ENCODE assay signal across 11 mouse cellular contexts in the genomic region with DNA sequence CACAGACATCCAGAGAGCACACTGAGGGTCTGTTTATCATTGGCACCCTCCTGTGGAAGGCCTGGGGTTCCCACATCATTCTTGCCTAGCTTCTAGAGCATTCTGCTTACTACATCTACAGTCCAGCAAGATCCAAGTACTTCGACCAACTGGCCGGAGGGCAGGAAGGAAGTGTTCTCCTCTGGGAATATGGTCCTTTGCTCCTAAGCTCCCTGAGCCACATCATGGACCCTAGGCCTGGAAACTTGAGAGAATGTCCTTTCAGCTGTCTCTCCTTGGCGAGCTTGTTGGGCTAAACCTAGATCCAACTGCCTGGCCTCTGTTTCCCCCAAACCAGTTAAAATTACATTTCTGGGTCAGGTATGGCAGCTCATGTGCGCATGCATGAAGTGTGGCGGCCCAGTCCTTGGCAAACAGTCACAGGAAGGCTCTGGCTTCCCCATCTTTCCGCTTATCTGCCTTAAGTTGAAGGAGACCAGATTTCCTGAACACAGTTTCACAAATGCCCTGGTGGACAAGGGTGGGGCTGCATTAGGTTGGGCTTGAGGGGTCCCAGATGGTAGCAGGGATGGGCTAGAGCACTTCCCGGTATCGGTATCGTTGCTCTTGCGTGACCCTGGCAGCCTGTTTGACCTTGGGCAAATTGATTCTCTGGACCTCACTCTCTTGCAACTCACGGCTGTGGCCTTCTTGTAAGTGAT. TPM values are rescaled to one million over a fixed set of nuclear protein-coding genes. Genes with fewer than 3 reads are reported as not detected.
A peak's percentile ranks its signal among the peaks of the same experiment; 100 is the strongest.
DNase-seq lines count a peak whose midpoint lies in the region; ATAC-seq and TF ChIP-seq lines count a peak whose summit lies in the region.
"Had no signal": no experiment of that assay in that cellular context is flagged by ENCODE, and none has a peak within 500 bp of the region (broad histone marks: within the 10 kb centered on the region; RNA-seq: fewer than 3 reads in every experiment).

No protein-coding gene starts in this region.

- peaks cover 9% of the 10 kb centered on the region; the same call in 1 of the 2 replicates for H3K4me1 ChIP-seq in lung, postnatal 0 days (ENCODE audit: insufficient read depth, low read depth, low read length)
- H3K4me1 ChIP-seq in heart, postnatal 0 days (ENCODE audit: control insufficient read depth, insufficient read depth) = peaks cover 44% of the 10 kb centered on the region
- H3K4me1 ChIP-seq in stomach, embryonic 15.5 days = peaks cover 25% of the 10 kb centered on the region

- TF ChIP-seq CTCF in lung, postnatal 0 days (IDR thresholded peaks at IDR 0.05) = peak; percentile 43
- peak; percentile 28 for TF ChIP-seq CTCF in heart, postnatal 0 days (IDR thresholded peaks at IDR 0.05; ENCODE audit: low read depth)

- 59% methylated on average over 11 of the region's 11 CpGs for WGBS in lung, postnatal 0 days
- WGBS in heart, postnatal 0 days = 58% methylated on average over 11 of the region's 11 CpGs
- WGBS in stomach, embryonic 15.5 days = 64% methylated on average over 11 of the region's 11 CpGs

- H3K9ac ChIP-seq in lung, postnatal 0 days (replicated peaks; ENCODE audit: low read depth) = no peak overlapping the region
- H3K9ac ChIP-seq in heart, postnatal 0 days (replicated peaks; ENCODE audit: low read depth, low read length) = no peak overlapping the region
- H3K9ac ChIP-seq in stomach, embryonic 15.5 days = no peak overlapping the region
- H3K9ac ChIP-seq: midbrain, embryonic 15.5 days had no signal

- peak overlapping the region; percentile 11; the same call in 1 of the 2 replicates for H3K27ac ChIP-seq in lung, postnatal 0 days (ENCODE audit: low read length)
- H3K27ac ChIP-seq in heart, postnatal 0 days (ENCODE audit: low read depth) = peak overlapping the region; percentile 68
- H3K27ac ChIP-seq in stomach, embryonic 15.5 days = 0 out of 2 replicates have a peak overlapping the region, but pooled peaks have one; percentile 1
- H3K27ac ChIP-seq: midbrain, embryonic 15.5 days had no signal

- no peak overlapping the region for H3K4me2 ChIP-seq in lung, postnatal 0 days (replicated peaks; ENCODE audit: low read depth, low read length)
- H3K4me2 ChIP-seq in heart, postnatal 0 days (ENCODE audit: low read depth, low read length) = no peak overlapping the region
- no peak overlapping the region for H3K4me2 ChIP-seq in stomach, embryonic 15.5 days
- H3K4me2 ChIP-seq: midbrain, embryonic 15.5 days had no signal

- no peaks in the 10 kb centered on the region for H3K36me3 ChIP-seq in lung, postnatal 0 days (ENCODE audit: insufficient read depth, low read length)
- H3K36me3 ChIP-seq in heart, postnatal 0 days (replicated peaks; ENCODE audit: control insufficient read depth, insufficient read depth, low read length) = no peaks in the 10 kb centered on the region
- no peaks in the 10 kb centered on the region for H3K36me3 ChIP-seq in stomach, embryonic 15.5 days
- H3K36me3 ChIP-seq: midbrain, embryonic 15.5 days had no signal

- no peak overlapping the region for H3K4me3 ChIP-seq in lung, postnatal 0 days (ENCODE audit: low read depth, low read length)
- no peak overlapping the region for H3K4me3 ChIP-seq in heart, postnatal 0 days (ENCODE audit: low read depth, low read length)
- H3K4me3 ChIP-seq in stomach, embryonic 15.5 days (replicated peaks) = no peak overlapping the region
- H3K4me3 ChIP-seq: erythroblast, embryonic 14.5 days; midbrain, embryonic 15.5 days had no signal

- H3K27me3 ChIP-seq in lung, postnatal 0 days (replicated peaks; ENCODE audit: insufficient read depth, low read length) = no peaks in the 10 kb centered on the region
- H3K27me3 ChIP-seq in heart, postnatal 0 days (ENCODE audit: control insufficient read depth, insufficient read depth, low read length) = no peaks in the 10 kb centered on the region
- H3K27me3 ChIP-seq in stomach, embryonic 15.5 days (replicated peaks) = no peaks in the 10 kb centered on the region
- H3K27me3 ChIP-seq: midbrain, embryonic 15.5 days had no signal

- no peak for ATAC-seq in lung, postnatal 0 days
- no peak for ATAC-seq in heart, postnatal 0 days (ENCODE audit: insufficient read depth, low read depth)
- ATAC-seq in stomach, embryonic 15.5 days (ENCODE audit: insufficient read depth, low FRiP score, low read depth) = no peak
- ATAC-seq in frontal cortex, adult (ENCODE audit: low TSS enrichment) = no peak
- ATAC-seq: midbrain, embryonic 15.5 days had no signal

- peak; percentile 44 for DNase-seq in lung, postnatal 0 days (ENCODE audit: low spot score)
- no peak for DNase-seq in lung, postnatal 36 days
- DNase-seq in heart, adult 18-20 months = peak; percentile 47 to 61
- DNase-seq in heart, postnatal 0 days (ENCODE audit: low spot score) = peak; percentile 44
- DNase-seq in cerebellum, adult 9-10 months = no peak
- DNase-seq: cerebellum, adult 8-10 months; thymus, postnatal 25 days had no signal

- no peaks in the 10 kb centered on the region for H3K9me3 ChIP-seq in lung, postnatal 0 days (ENCODE audit: low read length)
- no peaks in the 10 kb centered on the region for H3K9me3 ChIP-seq in heart, postnatal 0 days (replicated peaks; ENCODE audit: control insufficient read depth, low read length)
- no peaks in the 10 kb centered on the region for H3K9me3 ChIP-seq in stomach, embryonic 15.5 days
- H3K9me3 ChIP-seq: midbrain, embryonic 15.5 days had no signal

- TF ChIP-seq EP300 in lung, postnatal 0 days (IDR thresholded peaks at IDR 0.05) = peak; percentile 18; the same call in 1 of the 2 replicates
- TF ChIP-seq EP300 in heart, postnatal 0 days (IDR thresholded peaks at IDR 0.05; ENCODE audit: low read depth) = no peak

RNA-seq across cellular contexts. Expression of a gene that starts 3.2 kb away (rescaled TPM):
- 52.3 and 57.5 TPM in 2 replicates for polyA plus RNA-seq in lung, postnatal 0 days (2015; fragmentation: Nextera tagmentation; extraction: Ambion mirVana)
- total RNA-seq in heart, adult 18-20 months (2021) = 100 to 1,000 TPM; 233 to 291 TPM
- 48.3 and 61.5 TPM in 2 replicates for total RNA-seq in heart, postnatal 0 days (2014; rRNA removed; ENCODE audit: low replicate concordance)
- 47.1 and 57.5 TPM in 2 replicates for polyA plus RNA-seq in heart, postnatal 0 days (2015; fragmentation: Nextera tagmentation; extraction: Ambion mirVana)
- polyA plus RNA-seq in stomach, embryonic 15.5 days (2015; fragmentation: Nextera tagmentation; extraction: Ambion mirVana) = 71.1 and 77.2 TPM in 2 replicates

RNA-seq across cellular contexts. Expression of a gene that starts 15.8 kb away (rescaled TPM):
- 3.5 and 3.6 TPM in 2 replicates for polyA plus RNA-seq in lung, postnatal 0 days (2015; fragmentation: Nextera tagmentation; extraction: Ambion mirVana)
- 10 to 100 TPM; 18.7 to 20.7 TPM for total RNA-seq in heart, adult 18-20 months (2021)
- total RNA-seq in heart, postnatal 0 days (2014; rRNA removed; ENCODE audit: low replicate concordance) = 0.89 and 6.1 TPM in 2 replicates
- 6.8 and 7.3 TPM in 2 replicates for polyA plus RNA-seq in heart, postnatal 0 days (2015; fragmentation: Nextera tagmentation; extraction: Ambion mirVana)
- polyA plus RNA-seq in stomach, embryonic 15.5 days (2015; fragmentation: Nextera tagmentation; extraction: Ambion mirVana) = 4.0 and 6.1 TPM in 2 replicates

RNA-seq across cellular contexts. Expression of a gene that starts 20.9 kb away (rescaled TPM):
- polyA plus RNA-seq in lung, postnatal 0 days (2015; fragmentation: Nextera tagmentation; extraction: Ambion mirVana) = 1.1 and 1.2 TPM in 2 replicates
- 100 to 1,000 TPM; 109 to 132 TPM for total RNA-seq in heart, adult 18-20 months (2021)
- 12.8 and 56.2 TPM in 2 replicates for total RNA-seq in heart, postnatal 0 days (2014; rRNA removed; ENCODE audit: low replicate concordance)
- 17.9 and 20.6 TPM in 2 replicates for polyA plus RNA-seq in heart, postnatal 0 days (2015; fragmentation: Nextera tagmentation; extraction: Ambion mirVana)
- 0.71 and 0.76 TPM in 2 replicates for polyA plus RNA-seq in stomach, embryonic 15.5 days (2015; fragmentation: Nextera tagmentation; extraction: Ambion mirVana)
- polyA plus RNA-seq: erythroblast, embryonic 14.5 days had no signal

Comparison
In these comparisons a context has a peak if more than half of its experiments do, and no peak if none do; other contexts are left out.
1. DNase-seq: peak in lung, postnatal 0 days (single experiment), heart, adult 18-20 months (2 of 2) and heart, postnatal 0 days (single experiment); none in lung, postnatal 36 days (single experiment) and cerebellum, adult 9-10 months (single experiment).
2. H3K27ac ChIP-seq: peak in every context shown above with its lines; median percentile 68 in heart, postnatal 0 days; 11 in lung, postnatal 0 days; 1 in stomach, embryonic 15.5 days.